Mouse (Mus musculus): ENCODE results near the gene Jmjd1c.
"Not testable (repeated sequence)": the region's sequence is repeated elsewhere in the genome, so short reads cannot be mapped to it uniquely, and the experiment has no call there.

The Jmjd1c gene

GRCm38 (mm10) chr10:67100831-67101251 is 4.9 kb downstream of the Jmjd1c start:
- DNase-seq (ENCODE audit: low read depth, low spot score), result no peak

GRCm38 (mm10) chr10:67104543-67104942 is 8.6 kb downstream of the Jmjd1c start:
- DNase-seq (ENCODE audit: low read depth, low spot score), result no peak

GRCm38 (mm10) chr10:67105331-67106217 is 9.6 kb downstream of the Jmjd1c start:
- no peak for DNase-seq (ENCODE audit: low read depth, low spot score)

- DNase-seq (ENCODE audit: low read depth, low spot score), result no peak
These were observed 10.5 kb downstream of the Jmjd1c start for GRCm38 (mm10) chr10:67106400-67106799.

- no peak for DNase-seq (ENCODE audit: low read depth, low spot score)
These were observed 11.3 kb downstream of the Jmjd1c start for GRCm38 (mm10) chr10:67107017-67107761.

GRCm38 (mm10) chr10:67108096-67108495 is 12.2 kb downstream of the Jmjd1c start:
- DNase-seq (ENCODE audit: low read depth, low spot score), result no peak

- no peak for DNase-seq (ENCODE audit: low read depth, low spot score)
These were observed 13.7 kb downstream of the Jmjd1c start for GRCm38 (mm10) chr10:67109635-67110034.

- DNase-seq (ENCODE audit: low read depth, low spot score), result no peak
These were observed 15.3 kb downstream of the Jmjd1c start for GRCm38 (mm10) chr10:67111044-67111798.

- DNase-seq (ENCODE audit: low read depth, low spot score), result no peak
These were observed 15.9 kb downstream of the Jmjd1c start for GRCm38 (mm10) chr10:67111799-67112177.

- not testable (repeated sequence) for DNase-seq (ENCODE audit: low read depth, low spot score)
These were observed 17.0 kb downstream of the Jmjd1c start for GRCm38 (mm10) chr10:67112967-67113366.

- DNase-seq (ENCODE audit: low read depth, low spot score), result no peak
These were observed 17.9 kb downstream of the Jmjd1c start for GRCm38 (mm10) chr10:67113833-67114232.

GRCm38 (mm10) chr10:67115115-67115514 is 19.2 kb downstream of the Jmjd1c start:
- no peak for DNase-seq (ENCODE audit: low read depth, low spot score)

- DNase-seq (ENCODE audit: low read depth, low spot score), result no peak
These were observed 19.8 kb downstream of the Jmjd1c start for GRCm38 (mm10) chr10:67115666-67116091.

- DNase-seq (ENCODE audit: low read depth, low spot score), result no peak
These were observed 20.3 kb downstream of the Jmjd1c start for GRCm38 (mm10) chr10:67116251-67116650.

- DNase-seq (ENCODE audit: low read depth, low spot score), result no peak
These were observed 23.4 kb downstream of the Jmjd1c start for GRCm38 (mm10) chr10:67119291-67119690.

- no peak for DNase-seq (ENCODE audit: low read depth, low spot score)
These were observed 24.3 kb downstream of the Jmjd1c start for GRCm38 (mm10) chr10:67120180-67120579.

- no peak for DNase-seq (ENCODE audit: low read depth, low spot score)
These were observed 24.7 kb downstream of the Jmjd1c start for GRCm38 (mm10) chr10:67120640-67121039.

GRCm38 (mm10) chr10:67123756-67124155 is 27.8 kb downstream of the Jmjd1c start:
- no peak for DNase-seq (ENCODE audit: low read depth, low spot score)

- no peak for DNase-seq (ENCODE audit: low read depth, low spot score)
These were observed 28.2 kb downstream of the Jmjd1c start for GRCm38 (mm10) chr10:67124156-67124555.

- peak; percentile 43 for DNase-seq (ENCODE audit: low read depth, low spot score)
These were observed 30.3 kb downstream of the Jmjd1c start for GRCm38 (mm10) chr10:67126061-67126858.

Data from embryo, embryonic 11.5 days (tissue).